Mouse (Mus musculus) forebrain, embryonic 11.5 days (tissue): ENCODE measurements around the gene Scn1b. TPM values are rescaled to one million over a fixed set of nuclear protein-coding genes. Genes with fewer than 3 reads are reported as not detected.

Experiments used
- ATAC-seq: fragments of 200-750 bp; cut with Nextera tagmentation; replicated peaks from 2 replicates; pipeline ENCODE4 v1.8.0; 2017; ENCODE audit warnings: moderate TSS enrichment; ENCODE audit not compliant: low FRiP score
- DNase-seq: peaks from one replicate; pipeline ENCODE4 v3.0.0-alpha.2; 2017; ENCODE audit warnings: low spot score
- H3K27ac ChIP-seq: fragments of 300-500 bp; sonication (generic); 2 replicates; pipeline ENCODE4 v1.5.1; 2014; ENCODE audit warnings: low read depth, low read length
- H3K27me3 ChIP-seq: fragments of 300-500 bp; sonication (generic); 2 replicates; pipeline ENCODE4 v1.6.1; 2014; ENCODE audit warnings: mild to moderate bottlenecking, low read length, mixed read lengths; ENCODE audit not compliant: control insufficient read depth, insufficient read depth
- H3K36me3 ChIP-seq: fragments of 300-500 bp; sonication (generic); 2 replicates; pipeline ENCODE4 v1.6.1; 2014; ENCODE audit warnings: mild to moderate bottlenecking, low read length, moderate library complexity, mixed read lengths; ENCODE audit not compliant: control insufficient read depth, insufficient read depth
- H3K4me1 ChIP-seq: fragments of 300-500 bp; sonication (generic); replicated peaks from 2 replicates; pipeline ENCODE4 v1.6.1; 2014; ENCODE audit warnings: low read length, mixed read lengths; ENCODE audit not compliant: control insufficient read depth, insufficient read depth
- H3K4me2 ChIP-seq: fragments of 300-500 bp; sonication (generic); 2 replicates; pipeline ENCODE4 v1.6.1; 2014; ENCODE audit warnings: low read depth, mild to moderate bottlenecking, low read length, moderate library complexity, mixed read lengths; ENCODE audit not compliant: severe bottlenecking
- H3K4me3 ChIP-seq: fragments of 300-500 bp; sonication (generic); 2 replicates; pipeline ENCODE4 v1.5.1; 2014; ENCODE audit warnings: low read depth, low read length
- H3K9ac ChIP-seq: fragments of 300-500 bp; sonication (generic); 2 replicates; pipeline ENCODE4 v1.6.1; 2014; ENCODE audit warnings: low read length
- H3K9me3 ChIP-seq: fragments of 300-500 bp; sonication (generic); 2 replicates; pipeline ENCODE4 v1.6.1; 2016; ENCODE audit warnings: low read length, mixed read lengths; ENCODE audit not compliant: control insufficient read depth
- WGBS: fragments of 180-500 bp; shearing (Covaris S2); extraction: QIAGEN DNeasy Blood & Tissue Kit; methylation state at CpG from one replicate; pipeline ENCODE4 v1.1.7; 2014; 5-methylcytosine and 5-hydroxymethylcytosine counted together
- polyA plus RNA-seq: library from polyadenylated mRNA; unstranded; fragments of >200 nt; fragmentation: Nextera tagmentation; extraction: Ambion mirVana; gene quantifications from 2 replicates; pipeline ENCODE4 v1.2.1, GENCODE M21; 2014

Gene Scn1b
- polyA plus RNA-seq, 1 experiment from 2014 or later, result 0.84 TPM

GRCm38 (mm10) chr7:31107781-31108180 lies 19.0 kb downstream of the Scn1b start:
- no peak overlapping the region for H3K4me2 ChIP-seq
- no peaks in the 10 kb centered on the region for H3K36me3 ChIP-seq
- no peaks in the 10 kb centered on the region for H3K27me3 ChIP-seq
- no peak overlapping the region for H3K9ac ChIP-seq
- DNase-seq (no peak), ATAC-seq (no peak)
- H3K4me1 ChIP-seq, result no peaks in the 10 kb centered on the region
- no peaks in the 10 kb centered on the region for H3K9me3 ChIP-seq
- H3K27ac ChIP-seq, result no peak overlapping the region
- H3K4me3 ChIP-seq, result no peak overlapping the region
- 87% methylated on average over 11 of the region's 11 CpGs for WGBS

GRCm38 (mm10) chr7:31106166-31106565 lies 20.6 kb downstream of the Scn1b start:
- no peak overlapping the region for H3K4me2 ChIP-seq
- no peak overlapping the region for H3K4me3 ChIP-seq
- H3K9ac ChIP-seq, result no peak overlapping the region
- ATAC-seq, result no peak
- no peak overlapping the region for H3K27ac ChIP-seq
- no peaks in the 10 kb centered on the region for H3K36me3 ChIP-seq
- no peak for DNase-seq
- no peaks in the 10 kb centered on the region for H3K27me3 ChIP-seq
- 60% methylated on average over 3 of the region's 3 CpGs for WGBS
- no peaks in the 10 kb centered on the region for H3K4me1 ChIP-seq
- H3K9me3 ChIP-seq, result no peaks in the 10 kb centered on the region

GRCm38 (mm10) chr7:31105061-31105768 lies 21.6 kb downstream of the Scn1b start:
- peak; percentile 67 for DNase-seq
- WGBS, result 72% methylated on average over 15 of the region's 15 CpGs
- Histone ChIP-seq H3K4me2 (no peak overlapping the region), H3K36me3 (no peaks in the 10 kb centered on the region), H3K9me3 (no peaks in the 10 kb centered on the region), H3K9ac (no peak overlapping the region), H3K4me3 (no peak overlapping the region), H3K27ac (no peak overlapping the region), H3K27me3 (no peaks in the 10 kb centered on the region), H3K4me1 (no peaks in the 10 kb centered on the region)
- no peak for ATAC-seq

GRCm38 (mm10) chr7:31100786-31101185 lies 26.0 kb downstream of the Scn1b start:
- no peaks in the 10 kb centered on the region for H3K4me1 ChIP-seq
- no peak overlapping the region for H3K9ac ChIP-seq
- no peaks in the 10 kb centered on the region for H3K36me3 ChIP-seq
- H3K27me3 ChIP-seq, result no peaks in the 10 kb centered on the region
- DNase-seq (no peak), ATAC-seq (no peak)
- no peaks in the 10 kb centered on the region for H3K9me3 ChIP-seq
- H3K4me2 ChIP-seq, result no peak overlapping the region
- 89% methylated on average over 14 of the region's 14 CpGs for WGBS
- H3K4me3 ChIP-seq, result no peak overlapping the region
- no peak overlapping the region for H3K27ac ChIP-seq

DNA sequence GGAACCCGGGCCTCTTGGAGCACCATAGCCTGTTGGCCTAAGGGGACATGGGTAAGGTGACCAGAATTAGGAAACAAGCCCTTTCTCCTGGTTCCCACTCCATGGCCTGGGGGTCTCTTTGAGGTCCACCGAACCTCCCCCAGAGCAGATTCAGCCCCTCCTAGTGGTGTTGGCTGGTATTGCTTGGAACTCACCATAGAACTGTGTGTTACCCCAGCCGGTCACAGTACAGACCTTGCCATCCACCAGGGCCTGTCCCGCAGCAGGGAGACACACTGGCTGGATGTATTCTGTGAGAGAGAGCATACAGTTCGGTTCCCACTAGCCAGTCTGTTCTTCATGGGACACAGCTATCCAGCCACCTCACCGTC lies 27.2 kb downstream of the Scn1b start:
- ATAC-seq, result no peak
- WGBS, result 83% methylated on average over 6 of the region's 6 CpGs
- H3K4me2 ChIP-seq, result no peak overlapping the region

GRCm38 (mm10) chr7:31098697-31099611 lies 27.8 kb downstream of the Scn1b start:
- H3K4me1 ChIP-seq, result no peaks in the 10 kb centered on the region
- no peaks in the 10 kb centered on the region for H3K27me3 ChIP-seq
- H3K4me3 ChIP-seq, result no peak overlapping the region
- no peak for DNase-seq
- H3K9ac ChIP-seq, result no peak overlapping the region
- ATAC-seq, result 0 out of 2 replicates have a peak, but pooled peaks have one; percentile 34
- no peaks in the 10 kb centered on the region for H3K9me3 ChIP-seq
- no peaks in the 10 kb centered on the region for H3K36me3 ChIP-seq
- 82% methylated on average over 22 of the region's 22 CpGs for WGBS
- no peak overlapping the region for H3K27ac ChIP-seq
- no peak overlapping the region for H3K4me2 ChIP-seq

More for the DNA sequence above, 27.2 kb downstream of the Scn1b start:
- no peak overlapping the region for H3K9ac ChIP-seq
- no peak for DNase-seq
- H3K27ac ChIP-seq, result no peak overlapping the region
- no peaks in the 10 kb centered on the region for H3K27me3 ChIP-seq
- H3K9me3 ChIP-seq, result no peaks in the 10 kb centered on the region
- H3K4me3 ChIP-seq, result no peak overlapping the region
- H3K36me3 ChIP-seq, result no peaks in the 10 kb centered on the region
- no peaks in the 10 kb centered on the region for H3K4me1 ChIP-seq

DNA sequence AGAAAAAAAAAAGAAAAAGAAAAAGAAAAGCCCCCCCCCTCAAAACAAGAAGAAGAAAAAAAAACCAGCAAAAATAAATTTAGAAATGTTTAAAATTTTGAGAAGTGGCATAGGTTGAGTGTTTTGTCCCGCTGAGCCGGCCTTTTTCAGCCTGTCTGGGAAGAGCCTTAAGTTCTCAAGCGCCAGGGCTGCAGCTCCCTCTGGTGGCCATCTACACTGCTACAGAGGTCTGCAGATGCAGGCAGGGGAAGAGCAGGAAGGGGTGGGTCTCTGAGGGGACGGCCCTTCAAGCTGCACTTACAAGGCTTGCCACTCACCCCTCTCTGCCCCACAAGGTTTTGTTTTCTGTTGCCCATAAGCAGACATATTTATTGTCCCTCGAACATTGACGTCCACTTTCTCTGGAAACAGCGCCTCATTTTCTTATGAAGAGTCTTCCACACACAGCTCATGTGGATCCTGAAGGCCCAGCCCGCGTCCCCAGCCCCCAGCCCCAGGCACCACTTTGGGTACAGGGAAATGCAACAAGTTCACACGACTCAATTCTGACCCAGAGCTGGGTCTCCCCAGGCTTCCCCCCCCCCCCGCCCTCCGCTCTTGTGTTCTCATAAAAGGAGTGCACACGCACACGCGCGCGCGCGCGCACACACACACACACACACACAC lies 29.1 kb downstream of the Scn1b start:
- DNase-seq (peak; percentile 94), ATAC-seq (peak; percentile 94)
- WGBS, result 46% methylated on average over 19 of the region's 20 CpGs
- no peaks in the 10 kb centered on the region for H3K36me3 ChIP-seq
- peak overlapping the region; percentile 29; the same call in 1 of the 2 replicates for H3K4me2 ChIP-seq
- no peaks in the 10 kb centered on the region for H3K4me1 ChIP-seq
- no peak overlapping the region; the same call in 1 of the 2 replicates for H3K9ac ChIP-seq
- H3K9me3 ChIP-seq, result no peaks in the 10 kb centered on the region
- H3K4me3 ChIP-seq, result peak overlapping the region; percentile 11; the same call in 1 of the 2 replicates
- no peak overlapping the region for H3K27ac ChIP-seq
- H3K27me3 ChIP-seq, result no peaks in the 10 kb centered on the region

DNA sequence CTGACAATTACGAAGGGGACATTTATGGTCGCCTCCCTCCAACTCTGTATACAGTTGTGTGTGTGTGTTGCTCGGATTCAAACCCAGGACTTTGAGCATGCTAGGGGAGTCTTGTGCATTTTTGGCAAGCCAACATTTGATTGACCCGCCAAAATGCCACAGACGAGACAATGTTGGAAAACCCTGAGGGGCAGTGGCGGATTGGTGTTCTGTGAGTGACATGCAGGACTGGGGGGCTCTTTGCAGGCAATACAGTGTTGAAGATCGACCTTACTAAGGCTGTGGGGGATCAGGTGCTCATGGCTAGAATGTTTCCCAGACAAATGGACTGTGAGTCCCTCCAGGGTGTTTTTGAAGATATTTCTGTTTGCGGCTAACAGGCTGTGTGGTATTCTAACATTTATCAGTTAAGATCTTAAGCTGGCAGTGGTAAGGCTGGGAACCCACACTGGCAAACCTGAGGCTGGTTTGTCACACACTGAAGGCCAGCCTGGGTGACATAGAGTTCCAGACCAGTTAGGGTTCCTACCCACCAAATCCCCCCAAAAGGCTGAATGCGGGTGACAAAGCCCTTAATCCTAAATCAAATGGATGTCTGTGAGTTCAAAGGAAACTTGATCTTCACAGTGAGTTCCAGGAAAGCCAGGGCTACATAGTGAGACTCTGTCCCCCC lies 29.8 kb downstream of the Scn1b start:
- no peak overlapping the region for H3K4me2 ChIP-seq
- H3K36me3 ChIP-seq, result no peaks in the 10 kb centered on the region
- no peak overlapping the region for H3K9ac ChIP-seq
- 74% methylated on average over 9 of the region's 9 CpGs for WGBS
- ATAC-seq (no peak), DNase-seq (no peak)
- H3K27ac ChIP-seq, result no peak overlapping the region
- H3K27me3 ChIP-seq, result no peaks in the 10 kb centered on the region
- H3K4me1 ChIP-seq, result no peaks in the 10 kb centered on the region
- H3K9me3 ChIP-seq, result no peaks in the 10 kb centered on the region
- H3K4me3 ChIP-seq, result no peak overlapping the region
